Mouse (Mus musculus): ENCODE data around the gene Nlrp1a. TPM values are rescaled to one million over a fixed set of nuclear protein-coding genes. Genes with fewer than 3 reads are reported as not detected.

Nlrp1a gene
- 0.11 and 0.19 TPM in 2 replicates for polyA plus RNA-seq (2015; fragmentation: Nextera tagmentation; extraction: Ambion mirVana)

DNA sequence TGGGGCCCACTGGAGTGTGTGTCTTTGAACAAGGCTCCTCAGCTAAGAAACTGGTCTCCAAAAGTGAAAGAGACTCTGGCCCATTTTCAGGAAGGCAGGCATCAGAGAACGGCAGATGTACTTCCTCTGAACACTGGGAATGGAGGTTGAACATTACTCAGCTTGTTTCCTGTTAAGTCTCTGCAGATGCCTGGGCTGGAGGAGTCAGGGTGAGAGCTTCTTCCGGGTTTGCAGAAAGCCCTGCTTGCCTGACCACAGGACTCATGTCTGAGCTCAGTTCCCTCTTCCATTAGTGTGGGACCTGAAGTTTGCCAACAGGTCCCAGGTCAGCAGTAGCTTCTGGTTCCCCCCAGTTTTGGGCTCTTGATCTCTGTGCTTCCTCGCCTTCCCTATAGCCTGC lies at the start of gene Nlrp1a:
Gene Nlrp1a (minus strand): TSS at position 44 of the 400 bp plus-strand sequence.
- H3K9me3 ChIP-seq: no peaks in the 10 kb centered on the region
- H3K27ac ChIP-seq: no peak within 1 kb of the TSS
- H3K27me3 ChIP-seq: no peaks in the 10 kb centered on the region
- WGBS: 53% methylated on average over 3 of the region's 3 CpGs
- H3K4me1 ChIP-seq: no peaks in the 10 kb centered on the region
- H3K9ac ChIP-seq: no peak within 1 kb of the TSS
- no peak within 1 kb of the TSS for H3K4me2 ChIP-seq
- H3K4me3 ChIP-seq: no peak within 1 kb of the TSS
- no peak for ATAC-seq (ENCODE audit: borderline replicate concordance, extremely low read depth, low FRiP score, low TSS enrichment)
- no peaks in the 10 kb centered on the region for H3K36me3 ChIP-seq

GRCm38 (mm10) chr11:71169633-71170032 lies 25.1 kb upstream of the Nlrp1a start:
- Histone ChIP-seq H3K36me3 (no peaks in the 10 kb centered on the region), H3K4me1 (no peaks in the 10 kb centered on the region), H3K27ac (no peak overlapping the region), H3K4me2 (no peak overlapping the region), H3K27me3 (no peaks in the 10 kb centered on the region), H3K9ac (no peak overlapping the region), H3K4me3 (no peak overlapping the region), H3K9me3 (no peaks in the 10 kb centered on the region)
- WGBS: 76% methylated on average over 1 of the region's 1 CpGs
- no peak for ATAC-seq (ENCODE audit: borderline replicate concordance, extremely low read depth, low FRiP score, low TSS enrichment)

GRCm38 (mm10) chr11:71164139-71164538 lies 19.6 kb upstream of the Nlrp1a start:
- no peaks in the 10 kb centered on the region for H3K36me3 ChIP-seq
- no peaks in the 10 kb centered on the region for H3K4me1 ChIP-seq
- no peak overlapping the region for H3K4me3 ChIP-seq
- H3K9me3 ChIP-seq: no peaks in the 10 kb centered on the region
- WGBS: 54% methylated on average over 1 of the region's 1 CpGs
- H3K27ac ChIP-seq: no peak overlapping the region
- H3K9ac ChIP-seq: no peak overlapping the region
- no peak for ATAC-seq (ENCODE audit: borderline replicate concordance, extremely low read depth, low FRiP score, low TSS enrichment)
- no peak overlapping the region for H3K4me2 ChIP-seq
- no peaks in the 10 kb centered on the region for H3K27me3 ChIP-seq

GRCm38 (mm10) chr11:71159439-71160136 lies 15.1 kb upstream of the Nlrp1a start:
- WGBS: 65% methylated on average over 3 of the region's 3 CpGs
- H3K9ac ChIP-seq: no peak overlapping the region

GRCm38 (mm10) chr11:71155272-71155671 lies 10.8 kb upstream of the Nlrp1a start:
- H3K36me3 ChIP-seq: no peaks in the 10 kb centered on the region
- H3K4me3 ChIP-seq: no peak overlapping the region
- H3K4me1 ChIP-seq: no peaks in the 10 kb centered on the region
- no peak for ATAC-seq (ENCODE audit: borderline replicate concordance, extremely low read depth, low FRiP score, low TSS enrichment)
- 76% methylated on average over 1 of the region's 1 CpGs for WGBS
- no peak overlapping the region for H3K27ac ChIP-seq
- no peaks in the 10 kb centered on the region for H3K9me3 ChIP-seq
- H3K4me2 ChIP-seq: no peak overlapping the region
- no peak overlapping the region for H3K9ac ChIP-seq
- H3K27me3 ChIP-seq: no peaks in the 10 kb centered on the region

More at GRCm38 (mm10) chr11:71159439-71160136, 15.1 kb upstream of the Nlrp1a start:
- Histone ChIP-seq H3K27me3 (no peaks in the 10 kb centered on the region), H3K9me3 (no peaks in the 10 kb centered on the region), H3K27ac (no peak overlapping the region), H3K4me1 (no peaks in the 10 kb centered on the region), H3K36me3 (no peaks in the 10 kb centered on the region), H3K4me2 (no peak overlapping the region), H3K4me3 (no peak overlapping the region)
- ATAC-seq (ENCODE audit: borderline replicate concordance, extremely low read depth, low FRiP score, low TSS enrichment): no peak

- Histone ChIP-seq H3K36me3 (no peaks in the 10 kb centered on the region), H3K9ac (no peak overlapping the region), H3K27me3 (no peaks in the 10 kb centered on the region), H3K4me1 (no peaks in the 10 kb centered on the region), H3K4me3 (no peak overlapping the region), H3K27ac (no peak overlapping the region), H3K4me2 (no peak overlapping the region), H3K9me3 (no peaks in the 10 kb centered on the region)
- no peak for ATAC-seq (ENCODE audit: borderline replicate concordance, extremely low read depth, low FRiP score, low TSS enrichment)
- WGBS: 63% methylated on average over 1 of the region's 1 CpGs
Observed at GRCm38 (mm10) chr11:71142031-71142430, 2.5 kb downstream of the Nlrp1a start.

DNA sequence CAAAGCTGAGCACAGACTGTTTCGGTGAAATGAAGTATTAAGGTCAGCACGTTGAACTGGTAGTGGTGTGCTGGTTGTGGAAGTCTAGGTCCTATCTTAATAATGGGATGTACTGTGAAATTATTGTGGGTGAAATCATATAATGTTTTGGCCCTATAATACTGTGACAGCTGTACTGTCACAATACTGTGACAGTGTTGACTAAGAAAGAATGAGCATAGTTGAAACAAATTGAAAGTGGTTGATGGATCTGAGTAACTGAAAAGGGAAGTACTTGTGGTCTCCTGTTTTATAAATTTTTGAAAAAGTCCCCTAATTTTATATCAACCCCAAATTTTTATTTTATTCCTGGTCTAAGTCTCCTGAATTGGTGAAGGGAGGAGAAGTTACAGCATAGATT lies 37.4 kb downstream of the Nlrp1a start:
- no peaks in the 10 kb centered on the region for H3K9me3 ChIP-seq
- WGBS: 67% methylated on average over 2 of the region's 2 CpGs
- H3K27me3 ChIP-seq: no peaks in the 10 kb centered on the region
- no peaks in the 10 kb centered on the region for H3K36me3 ChIP-seq
- no peak overlapping the region for H3K9ac ChIP-seq
- no peak overlapping the region for H3K4me2 ChIP-seq
- no peaks in the 10 kb centered on the region for H3K4me1 ChIP-seq
- no peak overlapping the region for H3K4me3 ChIP-seq
- no peak for ATAC-seq (ENCODE audit: borderline replicate concordance, extremely low read depth, low FRiP score, low TSS enrichment)
- no peak overlapping the region for H3K27ac ChIP-seq

DNA sequence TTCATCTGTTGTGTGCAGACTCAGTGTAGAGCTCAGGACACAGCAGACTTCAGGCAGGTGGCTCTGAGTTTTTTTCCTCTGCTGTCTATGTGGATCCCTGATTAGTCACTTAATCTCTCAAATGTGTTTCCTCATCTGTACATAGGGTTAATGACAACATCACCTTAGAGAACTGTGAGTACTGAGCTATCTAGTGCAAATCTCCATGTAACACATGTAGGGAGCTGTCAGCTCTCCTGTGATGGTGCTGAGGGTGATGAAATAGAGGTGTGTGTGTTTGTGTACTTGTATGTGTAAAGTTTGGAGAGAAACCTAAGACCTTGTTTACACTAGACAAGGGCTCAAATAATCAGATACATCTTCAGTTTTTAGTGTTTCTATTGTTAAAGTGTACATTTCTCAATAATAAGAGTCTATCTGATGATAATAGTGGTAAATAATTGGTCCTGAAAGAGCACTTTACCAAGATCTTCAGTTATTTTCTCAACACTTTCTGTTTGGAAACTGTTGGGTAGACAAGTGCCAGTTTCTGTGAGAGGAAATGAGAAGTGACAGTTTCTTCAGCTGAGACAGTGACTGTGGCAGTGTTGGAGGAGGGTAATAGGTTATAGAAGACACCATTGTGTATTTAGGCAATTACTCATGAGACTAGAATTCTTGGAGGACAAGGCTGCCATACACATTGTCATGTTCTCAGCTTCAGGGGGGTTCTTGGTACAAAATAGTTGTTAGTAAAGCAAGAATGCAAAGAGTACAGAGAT lies 38.1 kb downstream of the Nlrp1a start:
- ATAC-seq (ENCODE audit: borderline replicate concordance, extremely low read depth, low FRiP score, low TSS enrichment): no peak
- Histone ChIP-seq H3K27ac (no peak overlapping the region), H3K9ac (no peak overlapping the region), H3K9me3 (no peaks in the 10 kb centered on the region), H3K36me3 (no peaks in the 10 kb centered on the region), H3K27me3 (no peaks in the 10 kb centered on the region), H3K4me3 (no peak overlapping the region), H3K4me2 (no peak overlapping the region), H3K4me1 (no peaks in the 10 kb centered on the region)

DNA sequence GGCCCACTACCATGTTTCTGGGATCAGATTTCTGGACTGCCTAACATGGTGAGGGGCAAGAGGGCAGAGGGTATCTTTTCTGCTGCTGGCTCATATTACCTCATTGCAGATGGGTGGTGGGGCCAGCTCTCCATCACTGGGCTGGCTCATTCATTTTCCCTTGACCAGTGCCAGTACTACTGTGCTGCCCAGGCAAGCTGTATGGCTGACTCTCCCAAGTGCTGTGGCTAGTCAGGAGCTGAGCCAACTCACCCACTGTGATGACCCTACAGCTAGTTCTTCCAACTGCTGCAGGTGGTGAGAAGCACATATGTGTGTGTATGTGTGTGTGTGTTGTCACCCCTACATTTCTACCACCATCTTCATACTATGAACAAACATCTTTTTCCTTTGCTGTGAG lies 40.6 kb downstream of the Nlrp1a start:
- Histone ChIP-seq H3K27ac (no peak overlapping the region), H3K4me2 (no peak overlapping the region), H3K4me1 (no peaks in the 10 kb centered on the region), H3K9me3 (no peaks in the 10 kb centered on the region), H3K27me3 (no peaks in the 10 kb centered on the region), H3K4me3 (no peak overlapping the region), H3K36me3 (no peaks in the 10 kb centered on the region), H3K9ac (no peak overlapping the region)
- no peak for ATAC-seq (ENCODE audit: borderline replicate concordance, extremely low read depth, low FRiP score, low TSS enrichment)

DNA sequence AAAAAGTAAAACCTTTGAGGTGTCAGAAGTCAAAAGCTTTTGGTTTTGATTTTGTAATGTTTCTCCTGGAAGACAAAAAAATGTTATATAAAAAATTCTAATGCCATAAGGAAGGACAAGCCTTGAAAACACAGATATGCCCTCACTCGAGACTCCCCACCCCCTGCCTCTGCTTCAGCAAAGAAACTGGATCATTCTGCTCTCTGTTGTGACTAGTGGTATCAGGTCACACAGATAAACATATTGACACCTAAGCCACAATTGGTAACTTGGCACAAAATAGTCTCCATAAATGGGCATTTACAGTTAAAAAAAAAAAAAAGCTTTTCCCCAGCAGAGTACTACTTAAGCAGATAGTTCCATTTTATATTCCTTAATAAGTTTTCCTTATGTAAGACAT lies 68.2 kb downstream of the Nlrp1a start:
- no peak overlapping the region for H3K4me2 ChIP-seq
- no peak overlapping the region for H3K27ac ChIP-seq
- no peak for ATAC-seq (ENCODE audit: borderline replicate concordance, extremely low read depth, low FRiP score, low TSS enrichment)
- H3K36me3 ChIP-seq: no peaks in the 10 kb centered on the region
- H3K4me3 ChIP-seq: no peak overlapping the region
- no peaks in the 10 kb centered on the region for H3K4me1 ChIP-seq
- WGBS: 61% methylated on average over 1 of the region's 1 CpGs
- H3K9ac ChIP-seq: no peak overlapping the region
- no peaks in the 10 kb centered on the region for H3K27me3 ChIP-seq
- no peaks in the 10 kb centered on the region for H3K9me3 ChIP-seq

- Histone ChIP-seq H3K9ac (no peak overlapping the region), H3K9me3 (no peaks in the 10 kb centered on the region), H3K4me1 (no peaks in the 10 kb centered on the region), H3K4me3 (no peak overlapping the region), H3K4me2 (no peak overlapping the region), H3K36me3 (no peaks in the 10 kb centered on the region), H3K27me3 (no peaks in the 10 kb centered on the region), H3K27ac (no peak overlapping the region)
- ATAC-seq (ENCODE audit: borderline replicate concordance, extremely low read depth, low FRiP score, low TSS enrichment): no peak
- 6% methylated on average over 1 of the region's 1 CpGs for WGBS
Observed at GRCm38 (mm10) chr11:71052554-71052953, 92.0 kb downstream of the Nlrp1a start.
